Mouse (Mus musculus) ES-E14 (cell line): Measurements from ENCODE around the gene Mrps10. TPM values are rescaled to one million over a fixed set of nuclear protein-coding genes. Genes with fewer than 3 reads are reported as not detected.
A peak's percentile ranks its signal among the peaks of the same experiment; 100 is the strongest.

Experiments used
- DNase-seq: peaks from one replicate; pipeline ENCODE4 v3.0.0-alpha.2; 2013; ENCODE audit warnings: low read depth, low spot score
- H3K27ac ChIP-seq: 2 replicates; pipeline ENCODE4 v1.5.1; 2012; ENCODE audit warnings: low read depth, mild to moderate bottlenecking, low read length, moderate library complexity, mixed read lengths; ENCODE audit not compliant: poor library complexity, insufficient read depth, severe bottlenecking
- H3K36me3 ChIP-seq: 2 replicates; pipeline ENCODE4 v1.6.1; 2012; ENCODE audit warnings: mild to moderate bottlenecking, low read length, moderate library complexity, mixed read lengths; ENCODE audit not compliant: control insufficient read depth, poor library complexity, insufficient read depth, severe bottlenecking
- H3K4me1 ChIP-seq, 2 experiments: fragments of 150-350 bp in 1 of 2; sonication (generic) in 1 of 2; 2 replicates each; pipeline ENCODE4 v1.6.1; 2012; ENCODE audit warnings: low read length in 2 of 2, mild to moderate bottlenecking in 1 of 2, mixed read lengths in 1 of 2; ENCODE audit not compliant: control insufficient read depth in 2 of 2, insufficient read depth in 2 of 2, poor library complexity in 1 of 2
- H3K4me3 ChIP-seq, 2 experiments: fragments of 150-350 bp in 1 of 2; sonication (generic) in 1 of 2; 2 replicates each; pipeline ENCODE4 v1.5.1; 2012; ENCODE audit warnings: low read length in 2 of 2, low read depth in 1 of 2, mild to moderate bottlenecking in 1 of 2, mixed read lengths in 1 of 2; ENCODE audit not compliant: insufficient read depth in 1 of 2, poor library complexity in 1 of 2, severe bottlenecking in 1 of 2
- H3K9ac ChIP-seq: 2 replicates; pipeline ENCODE4 v1.6.1; 2012; ENCODE audit warnings: low read depth, mild to moderate bottlenecking, low read length, mixed read lengths; ENCODE audit not compliant: poor library complexity, insufficient read depth, severe bottlenecking
- H3K9me3 ChIP-seq: fragments of 150-350 bp; sonication (generic); 2 replicates; pipeline ENCODE4 v1.6.1; 2012; ENCODE audit warnings: low read depth, mild to moderate bottlenecking, low read length; ENCODE audit not compliant: control insufficient read depth, insufficient read depth
- CHD2 ChIP-seq: IDR thresholded peaks from 2 replicates; pipeline ENCODE4 v1.6.1; 2014; ENCODE audit warnings: mild to moderate bottlenecking, low read depth, low read length, inconsistent platforms
- HCFC1 ChIP-seq: IDR thresholded peaks from 2 replicates; pipeline ENCODE4 v1.6.1; 2012; ENCODE audit warnings: low read length, inconsistent platforms, borderline replicate concordance; ENCODE audit not compliant: insufficient read depth
- MAFK ChIP-seq: IDR thresholded peaks from 2 replicates; pipeline ENCODE4 v1.6.1; 2014; ENCODE audit warnings: mild to moderate bottlenecking, low read depth, low read length, inconsistent platforms; ENCODE audit not compliant: insufficient read depth
- ZC3H11A ChIP-seq: IDR thresholded peaks from 2 replicates; pipeline ENCODE4 v1.6.1; 2012; ENCODE audit warnings: low read depth, mild to moderate bottlenecking, inconsistent platforms, low read length, borderline replicate concordance
- ZNF384 ChIP-seq: IDR thresholded peaks from 2 replicates; pipeline ENCODE4 v1.6.1; 2012; ENCODE audit warnings: low read depth, low read length, inconsistent platforms
- in situ Hi-C, 2 experiments: fragments of 600-800 bp; cut with MboI; formaldehyde crosslinking; loops; one replicate each; pipeline ENCODE4 v1.15.1; 2025; ENCODE audit warnings: low sequenced_read_pairs in 2 of 2, inconsistent platforms in 1 of 2; ENCODE audit not compliant: unreplicated experiment in 2 of 2
- total RNA-seq: library from RNA; depleted of rRNA; stranded (reverse); fragments of 300-350 nt; gene quantifications from 2 replicates; pipeline ENCODE4 v1.2.3, GENCODE M21; 2012

Mrps10 gene
- total RNA-seq, 1 experiment: 65.1 TPM

DNA sequence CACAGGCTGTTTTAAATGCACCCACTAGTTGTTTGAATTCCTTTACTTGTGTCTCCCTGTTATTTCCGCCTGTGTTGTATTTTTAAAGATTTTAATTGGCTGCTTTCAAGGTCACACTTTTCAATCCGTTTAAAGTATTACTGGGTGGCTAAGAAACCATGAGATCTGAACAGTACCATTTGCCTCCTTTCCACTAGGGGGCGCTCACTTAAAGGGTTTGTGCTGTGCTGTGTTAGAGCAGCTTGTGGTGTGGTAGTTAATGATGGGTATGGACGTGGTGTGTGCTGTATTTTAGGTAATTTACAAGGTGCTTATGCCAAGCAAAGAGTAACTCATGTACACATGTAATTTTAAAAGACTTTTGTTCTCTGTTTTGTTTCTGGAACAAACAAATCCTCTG lies 2.8 kb downstream of the Mrps10 start:
- DNase-seq: peak; percentile 74
- H3K36me3 ChIP-seq: peaks cover 29% of the 10 kb centered on the region
- H3K9ac ChIP-seq: peak overlapping the region; percentile 14; the same call in 1 of the 2 replicates
- H3K4me1 ChIP-seq: peaks cover 2 to 6% of the 10 kb centered on the region in 2 experiments; a peak in 1 of 4 replicates
- TF ChIP-seq MAFK (no peak), ZNF384 (no peak), CHD2 (no peak), ZC3H11A (peak; percentile 22; the same call in 1 of the 2 replicates)
- H3K4me3 ChIP-seq: no peak overlapping the region
- in situ Hi-C loops: no loop called here
- H3K27ac ChIP-seq: no peak overlapping the region
- H3K9me3 ChIP-seq: no peaks in the 10 kb centered on the region

DNA sequence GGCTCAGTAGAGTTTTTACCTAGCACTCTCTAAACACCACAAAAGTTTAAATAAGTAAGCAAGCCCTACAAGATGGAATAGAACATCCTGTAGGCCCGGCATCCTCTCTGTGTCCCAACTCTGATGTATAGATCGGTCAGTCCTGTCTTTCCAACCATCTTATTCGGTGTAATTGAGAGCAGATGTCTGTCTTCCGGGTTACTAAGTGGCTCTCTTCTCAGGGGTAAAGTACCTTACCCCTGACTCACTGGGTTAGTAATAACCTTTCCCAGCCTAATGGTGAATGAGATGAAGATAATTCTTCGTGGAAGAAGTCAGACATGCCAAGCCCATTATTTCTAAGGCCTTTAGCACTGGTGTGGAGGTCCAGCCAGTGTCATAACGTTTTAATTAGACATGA lies 5.3 kb downstream of the Mrps10 start:
- no peak overlapping the region for H3K27ac ChIP-seq
- in situ Hi-C loops: no loop called here
- TF ChIP-seq CHD2 (no peak), MAFK (no peak), ZNF384 (no peak), ZC3H11A (no peak), HCFC1 (no peak)
- H3K36me3 ChIP-seq: peaks cover 39% of the 10 kb centered on the region
- H3K9me3 ChIP-seq: no peaks in the 10 kb centered on the region
- H3K9ac ChIP-seq: no peak overlapping the region
- DNase-seq: no peak
- H3K4me3 ChIP-seq: no peak overlapping the region
- peaks cover 2 to 8% of the 10 kb centered on the region in 2 experiments; a peak in 1 of 4 replicates for H3K4me1 ChIP-seq

DNA sequence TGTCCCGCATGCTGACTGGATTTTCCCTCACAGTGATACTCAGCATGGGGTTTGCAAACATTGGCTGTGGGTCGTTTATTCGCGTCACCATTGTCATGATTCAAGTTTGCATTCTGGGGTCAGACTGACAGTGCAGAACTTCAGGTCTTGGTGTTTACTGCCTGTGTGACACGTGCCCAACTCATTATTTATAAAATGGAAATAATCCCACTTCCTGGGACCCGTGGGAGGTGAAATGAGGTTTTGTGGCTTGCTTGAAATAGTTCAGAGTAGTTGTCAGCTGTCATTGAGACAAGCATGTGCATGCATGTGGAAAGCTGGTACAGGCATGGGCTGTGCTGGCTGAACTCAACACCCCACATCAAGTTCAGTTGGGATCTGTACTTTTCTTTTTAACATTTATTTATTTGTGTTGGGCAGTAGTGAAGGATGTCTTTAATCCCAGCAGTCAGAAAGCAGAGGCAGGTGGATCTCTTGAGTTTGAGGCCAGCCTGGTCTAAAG lies 8.1 kb downstream of the Mrps10 start:
- DNase-seq: no peak

GRCm38 (mm10) chr17:47378133-47378532 lies 9.4 kb downstream of the Mrps10 start:
- Histone ChIP-seq H3K36me3 (peaks cover 36% of the 10 kb centered on the region), H3K9ac (no peak overlapping the region), H3K4me3 (no peak overlapping the region), H3K4me1 (peaks cover 0 to 2% of the 10 kb centered on the region in 2 experiments; a peak in 1 of 4 replicates), H3K27ac (no peak overlapping the region), H3K9me3 (no peaks in the 10 kb centered on the region)
- no peak for DNase-seq
- TF ChIP-seq ZNF384: no peak
- TF ChIP-seq HCFC1: no peak
- no peak for TF ChIP-seq CHD2
- in situ Hi-C loops: no loop called here

More for the DNA sequence above, 8.1 kb downstream of the Mrps10 start:
- Histone ChIP-seq H3K4me3 (no peak overlapping the region), H3K36me3 (peaks cover 42% of the 10 kb centered on the region), H3K9ac (no peak overlapping the region), H3K9me3 (no peaks in the 10 kb centered on the region), H3K4me1 (peaks cover 0 to 2% of the 10 kb centered on the region in 2 experiments; a peak in 1 of 4 replicates), H3K27ac (no peak overlapping the region)
- in situ Hi-C loops: no loop called here
- no peak for TF ChIP-seq ZC3H11A
- no peak for TF ChIP-seq CHD2
- TF ChIP-seq HCFC1: no peak
- no peak for TF ChIP-seq MAFK
- TF ChIP-seq ZNF384: no peak

DNA sequence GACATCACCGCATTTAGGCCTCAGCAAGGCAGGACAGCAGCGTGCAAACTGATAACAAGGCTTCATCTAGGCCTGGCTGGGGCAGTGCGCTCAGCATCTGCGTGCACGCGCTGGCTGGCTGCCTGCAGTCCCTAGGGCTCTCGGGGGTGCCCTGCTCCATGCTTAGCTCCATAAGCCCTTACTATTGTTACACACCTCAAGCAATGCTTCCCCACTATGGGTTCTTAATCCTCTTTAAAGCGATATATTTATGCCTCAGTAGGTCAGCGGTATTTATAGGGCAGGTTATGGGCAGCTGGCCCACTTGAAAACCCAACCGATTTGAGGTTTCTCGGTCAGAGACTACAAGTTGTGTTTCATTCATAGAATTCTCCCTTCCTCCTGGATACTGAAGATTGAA lies 13.2 kb downstream of the Mrps10 start:
- no peak for DNase-seq
- in situ Hi-C loops: no loop called here
- no peak overlapping the region for H3K9ac ChIP-seq
- no peak overlapping the region for H3K4me3 ChIP-seq
- no peak overlapping the region for H3K27ac ChIP-seq
- peaks cover 0 to 2% of the 10 kb centered on the region in 2 experiments; a peak in 1 of 4 replicates for H3K4me1 ChIP-seq
- TF ChIP-seq MAFK (no peak), ZNF384 (no peak), HCFC1 (no peak), CHD2 (no peak), ZC3H11A (no peak)
- H3K36me3 ChIP-seq: peaks cover 13% of the 10 kb centered on the region
- H3K9me3 ChIP-seq: no peaks in the 10 kb centered on the region
